Mouse (Mus musculus) forebrain, embryonic 14.5 days (tissue): ENCODE data around the gene Fam187a. TPM values are rescaled to one million over a fixed set of nuclear protein-coding genes. Genes with fewer than 3 reads are reported as not detected.

Experiments used
- ATAC-seq: fragments of 200-750 bp; cut with Nextera tagmentation; 2 replicates; pipeline ENCODE4 v1.8.0; 2017; ENCODE audit warnings: mild to moderate bottlenecking, moderate library complexity
- DNase-seq: peaks from one replicate; pipeline ENCODE4 v3.0.0-alpha.2; 2015; ENCODE audit warnings: low spot score
- H3K27ac ChIP-seq: fragments of 300-500 bp; sonication (generic); 2 replicates; pipeline ENCODE4 v1.5.1; 2014; ENCODE audit warnings: low read depth, mild to moderate bottlenecking, control low read depth, low read length, moderate library complexity
- H3K27me3 ChIP-seq: fragments of 300-500 bp; sonication (generic); replicated peaks from 2 replicates; pipeline ENCODE4 v1.6.1; 2014; ENCODE audit warnings: low read length, control low read depth, mixed read lengths; ENCODE audit not compliant: control insufficient read depth, insufficient read depth
- H3K36me3 ChIP-seq: fragments of 300-500 bp; sonication (generic); 2 replicates; pipeline ENCODE4 v1.6.1; 2014; ENCODE audit warnings: low read length, control low read depth; ENCODE audit not compliant: control insufficient read depth, insufficient read depth
- H3K4me1 ChIP-seq: fragments of 300-500 bp; sonication (generic); 2 replicates; pipeline ENCODE4 v1.6.1; 2014; ENCODE audit warnings: antibody characterized with exemption, low read length, control low read depth; ENCODE audit not compliant: control insufficient read depth, insufficient read depth
- H3K4me2 ChIP-seq: fragments of 300-500 bp; sonication (generic); 2 replicates; pipeline ENCODE4 v1.6.1; 2014; ENCODE audit warnings: mild to moderate bottlenecking, control low read depth, low read length
- H3K4me3 ChIP-seq: fragments of 300-500 bp; sonication (generic); 2 replicates; pipeline ENCODE4 v1.5.1; 2014; ENCODE audit warnings: low read depth, low read length, control low read depth
- H3K9ac ChIP-seq: fragments of 300-500 bp; sonication (generic); 2 replicates; pipeline ENCODE4 v1.6.1; 2014; ENCODE audit warnings: mild to moderate bottlenecking, low read length, control low read depth, moderate library complexity
- H3K9me3 ChIP-seq: fragments of 300-500 bp; sonication (generic); replicated peaks from 2 replicates; pipeline ENCODE4 v1.6.1; 2016; ENCODE audit warnings: low read length, control low read depth, mixed read lengths; ENCODE audit not compliant: control insufficient read depth
- WGBS: fragments of 180-500 bp; shearing (Covaris S2); extraction: QIAGEN DNeasy Blood & Tissue Kit; methylation state at CpG from one replicate; pipeline ENCODE4 v1.1.7; 2014; 5-methylcytosine and 5-hydroxymethylcytosine counted together
- polyA plus RNA-seq: library from polyadenylated mRNA; unstranded; fragments of >200 nt; fragmentation: Nextera tagmentation; extraction: Ambion mirVana; gene quantifications from 2 replicates; pipeline ENCODE4 v1.2.1, GENCODE M21; 2014

Fam187a gene
- 0.19 TPM in 1 of 2 replicates, not detected in the other for polyA plus RNA-seq

DNA sequence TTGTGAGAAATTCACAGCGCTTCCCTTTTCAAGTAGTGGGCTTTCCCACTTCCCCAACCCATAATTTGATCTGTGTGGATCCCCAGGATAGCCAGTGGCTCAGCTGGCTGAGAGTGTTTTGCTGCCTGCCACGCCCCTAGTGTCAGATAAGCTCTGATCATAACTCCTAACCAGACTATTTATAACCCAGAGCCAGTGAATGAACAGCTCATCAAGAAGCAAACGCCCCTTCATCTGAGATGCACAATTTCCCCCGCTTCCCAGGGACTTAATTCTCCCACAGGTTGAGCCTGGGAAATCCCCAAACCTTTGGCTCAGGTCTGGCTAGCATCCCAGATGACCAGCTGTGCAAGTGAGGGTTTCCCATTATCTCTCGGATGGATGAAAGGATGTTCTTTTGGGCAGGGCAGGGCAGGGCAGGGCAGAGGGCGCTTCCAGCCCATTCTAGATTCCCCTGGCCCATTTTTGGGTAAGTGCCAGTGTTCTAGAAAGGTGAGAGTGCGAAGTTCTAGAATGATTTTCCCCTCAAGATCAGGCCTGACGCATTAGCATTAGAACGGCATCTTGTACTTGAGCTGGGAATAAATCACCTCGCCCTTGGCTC, at the start of gene Fam187a:
Fam187a (plus strand) TSS at position 554 of the 604 bp plus-strand sequence.
- no peak within 1 kb of the TSS for H3K4me2 ChIP-seq
- no peak for ATAC-seq
- WGBS = 60% methylated on average over 10 of the region's 10 CpGs
- peaks cover 3% of the 10 kb centered on the region for H3K4me1 ChIP-seq
- H3K36me3 ChIP-seq = no peaks in the 10 kb centered on the region
- H3K9me3 ChIP-seq = no peaks in the 10 kb centered on the region
- H3K27ac ChIP-seq = no peak within 1 kb of the TSS
- no peak for DNase-seq
- H3K27me3 ChIP-seq = no peaks in the 10 kb centered on the region
- no peak within 1 kb of the TSS for H3K9ac ChIP-seq
- no peak within 1 kb of the TSS for H3K4me3 ChIP-seq

DNA sequence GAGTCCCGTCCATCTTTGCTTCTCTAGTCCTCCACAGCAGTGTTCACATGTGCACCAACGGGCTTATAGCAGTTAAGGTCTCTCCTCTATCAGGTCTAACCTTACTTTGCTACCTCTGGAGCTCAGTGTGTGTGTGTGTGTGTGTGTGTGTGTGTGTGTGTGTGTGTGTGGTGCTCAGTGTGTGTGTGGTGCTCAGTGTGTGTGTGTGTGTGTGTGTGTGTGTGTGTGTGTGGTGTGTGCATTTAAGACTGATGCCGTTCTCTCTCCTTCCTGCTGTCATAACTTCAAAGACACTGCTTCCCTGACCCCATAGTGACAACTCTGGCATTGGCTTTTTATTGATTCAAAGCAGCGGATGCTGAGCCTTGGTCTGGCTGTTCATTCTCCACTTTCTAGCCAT, 49.4 kb upstream of the Fam187a start, which contains the start of gene Higd1b:
Higd1b (plus strand) TSS at position 301 of the 400 bp plus-strand sequence.
- H3K9ac ChIP-seq = no peak within 1 kb of the TSS
- 84% methylated on average over 4 of the region's 4 CpGs for WGBS
- H3K4me3 ChIP-seq = no peak within 1 kb of the TSS
- H3K9me3 ChIP-seq = no peaks in the 10 kb centered on the region
- no peak within 1 kb of the TSS for H3K27ac ChIP-seq
- ATAC-seq (no peak), DNase-seq (no peak)
- no peaks in the 10 kb centered on the region for H3K4me1 ChIP-seq
- H3K27me3 ChIP-seq = no peaks in the 10 kb centered on the region
- peaks cover 45% of the 10 kb centered on the region for H3K36me3 ChIP-seq
- H3K4me2 ChIP-seq = no peak within 1 kb of the TSS

DNA sequence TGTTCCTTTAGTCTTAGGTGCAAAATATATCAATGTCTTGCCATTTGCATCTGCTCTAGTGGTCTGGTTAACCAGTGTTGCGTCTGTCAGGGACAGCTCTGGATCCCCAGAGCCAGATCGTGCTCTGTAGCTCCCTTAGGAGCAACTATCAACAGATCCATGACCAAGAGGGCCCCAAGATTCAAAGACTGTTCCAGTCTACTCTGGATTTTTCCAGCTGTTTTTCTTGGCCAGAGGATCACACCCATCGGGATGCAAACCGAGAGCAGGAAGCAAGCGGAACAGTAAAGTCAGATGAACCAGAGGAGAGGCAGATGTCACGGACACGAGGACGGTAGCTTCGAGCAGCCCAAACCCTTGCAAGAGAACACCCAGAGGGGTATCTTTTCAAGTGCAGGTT, 48.8 kb upstream of the Fam187a start:
- Histone ChIP-seq H3K4me1 (no peaks in the 10 kb centered on the region), H3K9ac (no peak overlapping the region), H3K4me2 (no peak overlapping the region), H3K9me3 (no peaks in the 10 kb centered on the region), H3K36me3 (peaks cover 50% of the 10 kb centered on the region), H3K27ac (no peak overlapping the region), H3K4me3 (no peak overlapping the region), H3K27me3 (no peaks in the 10 kb centered on the region)
- no peak for ATAC-seq
- no peak for DNase-seq
- WGBS = 95% methylated on average over 9 of the region's 9 CpGs

DNA sequence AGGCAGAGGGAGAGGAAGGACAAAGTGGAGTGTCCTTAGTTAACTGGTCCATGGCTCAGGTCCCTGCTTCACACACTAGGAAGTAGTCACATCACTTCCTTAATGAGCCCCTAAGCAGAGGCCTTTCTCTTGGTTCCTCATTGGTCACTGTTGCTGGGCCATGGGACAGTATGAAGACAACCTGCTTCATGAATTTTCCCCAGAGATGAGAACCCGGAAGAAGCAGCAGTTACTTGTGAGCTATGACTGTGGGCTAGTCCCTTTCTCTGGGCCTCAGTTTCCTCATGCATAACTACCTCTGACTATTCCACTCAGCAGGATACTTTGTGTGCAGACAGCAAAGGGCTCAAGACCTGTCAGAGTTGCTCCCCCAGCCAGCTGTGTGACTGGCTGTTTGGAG, 47.6 kb upstream of the Fam187a start:
- peaks cover 62% of the 10 kb centered on the region for H3K36me3 ChIP-seq

DNA sequence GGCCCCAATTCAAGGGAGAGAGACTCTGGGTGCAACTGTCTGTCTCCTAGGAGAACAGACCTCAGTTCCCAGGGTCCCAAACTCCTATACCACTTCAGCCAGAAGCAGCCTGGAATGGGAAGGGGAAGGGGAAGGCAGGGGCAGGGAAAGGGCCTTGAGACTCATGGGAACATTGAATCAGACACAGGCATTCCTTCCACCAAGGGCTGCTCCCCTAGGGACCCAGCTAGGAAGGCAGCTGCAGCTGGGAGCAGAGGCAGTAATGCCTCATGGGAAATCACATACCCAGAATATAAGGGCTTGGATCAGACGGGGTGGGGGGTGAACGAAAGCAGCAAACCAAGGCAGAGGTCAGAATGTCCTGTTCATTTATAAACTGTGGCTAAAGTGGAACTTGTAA, 46.8 kb upstream of the Fam187a start:
- H3K27ac ChIP-seq = no peak overlapping the region
- H3K27me3 ChIP-seq = no peaks in the 10 kb centered on the region
- no peak overlapping the region for H3K9ac ChIP-seq
- ATAC-seq (no peak), DNase-seq (no peak)
- H3K4me2 ChIP-seq = no peak overlapping the region
- H3K36me3 ChIP-seq = peaks cover 70% of the 10 kb centered on the region
- no peaks in the 10 kb centered on the region for H3K4me1 ChIP-seq
- no peak overlapping the region for H3K4me3 ChIP-seq
- 100% methylated on average over 2 of the region's 2 CpGs for WGBS
- no peaks in the 10 kb centered on the region for H3K9me3 ChIP-seq

More for the DNA sequence above, 47.6 kb upstream of the Fam187a start:
- H3K9me3 ChIP-seq = no peaks in the 10 kb centered on the region
- no peaks in the 10 kb centered on the region for H3K4me1 ChIP-seq
- no peak overlapping the region for H3K9ac ChIP-seq
- no peak overlapping the region for H3K27ac ChIP-seq
- no peak overlapping the region for H3K4me2 ChIP-seq
- H3K4me3 ChIP-seq = no peak overlapping the region
- DNase-seq = no peak
- WGBS = 96% methylated on average over 1 of the region's 1 CpGs
- no peak for ATAC-seq
- H3K27me3 ChIP-seq = no peaks in the 10 kb centered on the region

DNA sequence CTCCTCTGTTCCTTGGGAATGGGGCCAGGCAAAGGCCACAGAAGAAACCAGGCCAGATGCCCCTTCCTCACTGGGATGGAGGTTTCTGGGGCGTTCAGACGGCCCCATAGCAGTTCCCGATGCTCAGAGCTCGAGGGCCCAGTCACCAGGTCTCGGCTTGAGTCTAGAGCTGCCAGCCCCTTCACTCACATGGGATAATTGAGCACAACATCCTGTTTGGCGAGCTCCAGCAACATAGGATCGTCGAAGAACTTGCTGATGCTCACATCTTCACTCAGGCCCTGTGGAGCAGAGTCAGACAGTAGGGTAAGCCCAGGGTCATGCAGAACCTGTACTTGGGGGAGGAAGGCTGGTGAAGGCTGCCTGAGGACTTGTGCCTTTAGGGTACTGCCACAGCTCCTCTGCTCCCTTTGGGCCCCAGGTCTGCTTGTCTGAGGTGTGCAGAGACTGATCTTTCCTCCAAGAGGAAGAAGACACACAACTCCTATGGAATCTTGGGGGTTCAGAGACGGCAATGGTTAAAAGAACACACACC, 46.3 kb upstream of the Fam187a start:
- Histone ChIP-seq H3K27me3 (no peaks in the 10 kb centered on the region), H3K9ac (no peak overlapping the region), H3K27ac (no peak overlapping the region), H3K4me2 (no peak overlapping the region), H3K36me3 (peaks cover 75% of the 10 kb centered on the region), H3K4me3 (no peak overlapping the region), H3K4me1 (no peaks in the 10 kb centered on the region), H3K9me3 (no peaks in the 10 kb centered on the region)
- no peak for ATAC-seq
- DNase-seq = no peak
- 88% methylated on average over 9 of the region's 9 CpGs for WGBS

- H3K4me2 ChIP-seq = no peak overlapping the region
- H3K36me3 ChIP-seq = peaks cover 100% of the 10 kb centered on the region
- no peaks in the 10 kb centered on the region for H3K4me1 ChIP-seq
- 91% methylated on average over 10 of the region's 10 CpGs for whole genome bisulfite sequencing
- no peaks in the 10 kb centered on the region for H3K9me3 ChIP-seq
- DNase-seq = no peak
- no peak for ATAC-seq
- H3K27ac ChIP-seq = no peak overlapping the region
- no peak overlapping the region for H3K9ac ChIP-seq
- no peak overlapping the region for H3K4me3 ChIP-seq
- H3K27me3 ChIP-seq = no peaks in the 10 kb centered on the region
Observed at GRCm38 (mm10) chr11:102845926-102846325, 39.0 kb upstream of the Fam187a start.

- H3K9me3 ChIP-seq = no peaks in the 10 kb centered on the region
- ATAC-seq = no peak
Observed at GRCm38 (mm10) chr11:102851883-102852282, 33.1 kb upstream of the Fam187a start.

GRCm38 (mm10) chr11:102853760-102854159, 31.2 kb upstream of the Fam187a start:
- H3K9me3 ChIP-seq = no peaks in the 10 kb centered on the region
- ATAC-seq (no peak), DNase-seq (no peak)
- no peaks in the 10 kb centered on the region for H3K4me1 ChIP-seq
- H3K27ac ChIP-seq = no peak overlapping the region
- H3K27me3 ChIP-seq = no peaks in the 10 kb centered on the region
- H3K4me3 ChIP-seq = no peak overlapping the region
- H3K36me3 ChIP-seq = peaks cover 93% of the 10 kb centered on the region
- H3K9ac ChIP-seq = no peak overlapping the region
- H3K4me2 ChIP-seq = no peak overlapping the region

More at GRCm38 (mm10) chr11:102851883-102852282, 33.1 kb upstream of the Fam187a start:
- Histone ChIP-seq H3K4me3 (no peak overlapping the region), H3K4me1 (no peaks in the 10 kb centered on the region), H3K27me3 (no peaks in the 10 kb centered on the region), H3K27ac (no peak overlapping the region), H3K36me3 (peaks cover 93% of the 10 kb centered on the region), H3K9ac (no peak overlapping the region), H3K4me2 (no peak overlapping the region)
- 65% methylated on average over 5 of the region's 5 CpGs for WGBS
- peak; percentile 49 for DNase-seq
